Mouse (Mus musculus) frontal cortex, adult 2 months (tissue): ENCODE measurements at regions not wholly inside any gene's neighbourhood (a gene's known extent, or its start where the extent isn't known, plus 50 kb on each side); places are given as distances from the start of the nearest gene placed in this dataset.

Experiments
- DNase-seq, 2 experiments: peaks; one replicate each; pipeline ENCODE4 v3.0.0; 2022; ENCODE audit warnings: low spot score in 1 of 2; ENCODE audit errors: extremely low spot score in 1 of 2

GRCm38 (mm10) chr19:6647216-6647615 is 104.4 kb upstream of the Slc22a12 start:
- no peak for DNase-seq

GRCm38 (mm10) chr19:6645912-6646311 is 103.1 kb upstream of the Slc22a12 start:
- DNase-seq, result no peak

- DNase-seq, result no peak
Observed at GRCm38 (mm10) chr19:6644871-6645270, 102.0 kb upstream of the Slc22a12 start.

DNA sequence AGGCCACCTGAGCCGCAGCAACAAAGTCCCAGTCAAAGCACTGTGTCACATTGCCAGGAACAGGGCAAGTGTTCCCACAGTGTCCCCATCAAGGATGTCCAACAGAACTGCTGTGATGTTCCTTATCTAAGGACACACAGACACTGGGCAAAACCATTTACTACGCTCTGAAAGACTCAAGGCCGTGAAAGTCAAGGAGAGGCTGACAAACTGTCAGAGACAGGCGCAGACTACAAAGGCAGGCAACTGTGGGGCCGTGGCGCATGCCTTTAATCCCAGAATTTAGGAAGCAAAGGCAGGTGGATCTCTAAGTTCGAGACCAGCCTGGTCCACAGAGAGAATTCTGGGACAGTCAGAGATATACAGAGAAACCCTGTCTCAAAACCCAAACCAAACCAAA is 96.8 kb upstream of the Slc22a12 start:
- DNase-seq, result no peak

GRCm38 (mm10) chr19:6633400-6633799 is 90.6 kb upstream of the Slc22a12 start:
- no peak for DNase-seq

GRCm38 (mm10) chr19:6631817-6632216 is 89.0 kb upstream of the Slc22a12 start:
- no peak for DNase-seq

DNA sequence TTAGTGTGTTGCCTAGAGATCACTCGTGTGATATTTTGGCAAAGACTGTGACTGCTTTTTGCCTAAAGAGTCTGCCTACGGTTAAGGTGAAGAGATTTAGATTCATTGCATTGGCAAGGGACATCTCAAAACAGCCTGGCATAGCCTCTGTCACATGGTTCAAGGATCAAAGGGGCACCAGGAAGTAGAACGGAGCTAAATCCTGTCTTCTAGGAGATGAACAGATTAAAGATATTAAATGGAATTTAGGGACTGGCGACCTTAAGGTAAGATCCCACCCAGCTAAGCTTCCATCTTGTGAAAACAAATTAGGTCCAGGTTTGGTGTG is 87.7 kb upstream of the Slc22a12 start:
- DNase-seq, result no peak

GRCm38 (mm10) chr19:6629911-6630612 is 87.2 kb upstream of the Slc22a12 start:
- DNase-seq, result no peak

- no peak for DNase-seq
Observed at GRCm38 (mm10) chr19:6625574-6625973, 82.7 kb upstream of the Slc22a12 start.

DNA sequence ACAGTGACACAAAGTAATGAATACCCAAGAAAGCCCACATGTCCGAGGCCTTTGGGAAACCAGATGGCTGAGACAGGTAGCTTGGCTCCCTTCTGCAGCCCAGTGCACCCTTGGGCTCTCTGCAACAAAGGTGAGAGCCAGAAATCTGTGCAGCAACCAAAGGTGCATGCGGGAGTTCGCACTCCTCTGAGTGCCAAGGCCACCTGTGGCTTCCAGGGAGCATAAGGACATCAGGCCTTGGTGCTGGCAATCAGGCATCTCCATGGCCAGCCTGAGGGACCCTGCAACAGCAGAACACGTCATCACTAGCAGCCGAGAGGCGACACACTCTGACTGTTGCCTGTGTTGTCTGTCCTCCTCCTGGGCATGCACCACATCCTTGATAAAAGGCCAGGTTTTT is 78.2 kb upstream of the Slc22a12 start:
- DNase-seq, result no peak

- no peak for DNase-seq
Observed at GRCm38 (mm10) chr19:6619546-6619945, 76.7 kb upstream of the Slc22a12 start.

GRCm38 (mm10) chr19:6616659-6617058 is 73.8 kb upstream of the Slc22a12 start:
- no peak for DNase-seq

GRCm38 (mm10) chr19:6612441-6612840 is 69.6 kb upstream of the Slc22a12 start:
- peak in 1 of 2 experiments; percentile 48 for DNase-seq

DNA sequence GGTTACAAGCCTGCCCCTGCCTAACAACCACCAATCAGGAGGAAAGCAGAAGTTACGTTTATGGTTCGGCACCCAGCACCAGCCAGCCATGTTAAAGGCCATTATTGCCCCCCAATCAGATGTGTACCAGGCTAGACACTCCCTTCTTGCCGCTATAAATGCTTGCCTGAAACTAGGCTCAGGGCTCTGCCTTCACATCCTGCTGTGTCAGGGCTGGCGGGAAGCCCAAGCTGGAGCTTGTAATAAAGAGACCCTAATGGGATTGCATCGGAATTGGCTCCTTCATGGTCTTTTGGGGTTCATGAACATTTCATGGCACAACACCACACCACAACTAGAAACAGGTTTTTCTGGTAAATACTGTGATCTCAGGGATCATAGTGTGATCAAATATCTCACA is 69.1 kb upstream of the Slc22a12 start:
- DNase-seq, result no peak

DNA sequence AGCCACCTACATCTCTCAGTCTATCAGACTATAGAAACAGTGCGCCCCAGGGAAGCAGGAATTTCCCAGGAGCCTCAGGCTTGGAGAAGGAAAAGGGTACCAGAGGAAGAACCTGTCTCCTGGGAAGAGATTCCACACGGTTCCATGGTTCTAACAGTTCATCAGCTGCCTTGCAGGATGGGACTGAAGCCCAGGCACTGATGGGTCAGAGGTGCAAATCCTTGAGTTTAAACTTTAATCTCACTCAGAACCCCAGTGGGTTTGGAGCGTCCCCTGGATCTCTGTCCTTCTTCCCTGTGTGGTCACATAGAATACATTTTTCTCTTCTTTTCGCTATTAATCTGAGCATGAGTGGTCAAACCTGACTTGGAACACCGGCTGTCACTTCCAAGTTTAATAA is 67.9 kb upstream of the Slc22a12 start:
- DNase-seq, result no peak

- no peak for DNase-seq
Observed at GRCm38 (mm10) chr19:6610051-6610450, 67.2 kb upstream of the Slc22a12 start.

DNA sequence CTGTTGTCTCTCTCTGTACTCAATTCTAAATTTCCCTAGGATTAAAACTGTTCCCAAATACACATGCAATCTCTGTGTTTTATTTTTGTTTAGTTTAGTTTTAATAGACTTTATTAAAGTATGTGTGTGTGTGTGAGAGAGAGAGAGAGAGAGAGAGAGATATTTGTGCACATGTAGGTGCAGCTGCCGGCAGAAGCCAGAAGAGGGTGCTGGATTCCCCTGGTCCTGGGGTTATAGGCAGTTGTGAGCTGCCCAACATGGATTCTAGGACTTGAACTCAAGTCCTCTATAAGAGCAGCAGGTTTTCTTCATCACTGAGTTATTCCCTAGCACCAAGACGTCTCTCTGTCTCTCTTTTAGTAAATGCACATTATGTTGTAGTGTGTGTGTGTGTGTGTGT is 64.7 kb upstream of the Slc22a12 start:
- no peak for DNase-seq

- DNase-seq, result peak in 1 of 2 experiments; percentile 26
Observed at GRCm38 (mm10) chr19:6606667-6607066, 63.8 kb upstream of the Slc22a12 start.

DNA sequence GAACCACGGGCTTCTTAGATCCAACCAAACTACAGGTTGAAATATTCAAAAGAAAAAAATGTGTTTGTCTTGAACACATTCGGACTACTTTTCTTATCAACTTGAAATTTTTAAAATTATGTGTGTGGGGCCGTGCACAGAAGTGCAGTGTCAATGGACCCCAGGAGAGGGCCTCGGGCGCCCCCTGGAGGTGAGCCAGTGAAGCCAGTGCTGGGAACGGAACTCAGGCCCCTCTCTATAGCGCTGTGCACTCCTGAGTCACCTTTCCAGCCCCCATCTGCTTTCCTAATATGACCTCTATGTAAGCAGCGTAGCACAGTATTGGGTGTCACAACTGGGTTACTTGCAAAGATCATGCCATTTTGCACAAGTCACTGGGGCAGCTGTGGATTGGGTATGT is 61.9 kb upstream of the Slc22a12 start:
- DNase-seq, result no peak

- no peak for DNase-seq
Observed at GRCm38 (mm10) chr19:6600873-6601530, 58.2 kb upstream of the Slc22a12 start.

GRCm38 (mm10) chr19:6599281-6599680 is 56.4 kb upstream of the Slc22a12 start:
- no peak for DNase-seq

DNA sequence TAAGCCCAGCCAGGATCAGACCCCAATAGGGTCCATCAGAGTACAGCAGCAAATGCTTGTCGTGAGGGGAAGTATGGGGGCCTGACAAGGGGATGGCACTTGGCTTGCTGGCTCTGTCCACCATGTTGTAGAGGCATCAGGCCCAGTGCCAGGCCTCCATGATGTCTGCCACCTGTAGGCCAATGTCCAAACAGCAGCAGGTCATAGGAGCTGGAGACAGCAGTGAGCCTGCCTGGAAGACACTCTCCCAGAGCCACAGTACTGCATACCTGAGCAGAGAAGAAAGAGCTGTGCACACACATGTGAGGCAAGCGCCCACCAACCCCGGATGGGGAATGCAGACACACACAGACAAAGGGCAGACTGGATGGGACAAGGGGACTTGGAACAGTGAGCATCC is 55.4 kb upstream of the Slc22a12 start:
- no peak for DNase-seq

GRCm38 (mm10) chr19:6595801-6596200 is 53.0 kb upstream of the Slc22a12 start:
- DNase-seq, result no peak
